Comparison of ENCODE assay signal across 24 mouse cellular contexts in the genomic region with DNA sequence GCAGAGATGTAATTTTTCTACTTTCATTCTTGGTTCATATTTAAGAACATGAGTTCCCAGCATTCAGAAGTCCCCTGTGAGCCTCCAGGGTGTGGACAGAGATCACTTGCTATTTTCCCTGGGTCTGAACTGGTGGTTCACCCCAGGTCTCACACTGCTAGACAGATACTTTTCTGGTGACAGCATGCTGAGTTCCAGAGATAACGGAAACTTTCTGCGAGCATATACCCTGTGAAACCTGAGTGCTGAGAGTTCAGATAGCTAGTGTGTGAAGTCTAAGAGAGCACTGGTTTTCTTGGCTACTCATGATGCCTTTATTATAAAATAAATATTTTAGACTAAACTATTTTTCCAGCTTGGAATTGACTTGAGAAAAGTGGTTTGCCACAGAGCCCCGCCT.
DNase-seq lines count a peak whose midpoint lies in the region; ATAC-seq and TF ChIP-seq lines count a peak whose summit lies in the region.
"Had no signal": no experiment of that assay in that cellular context is flagged by ENCODE, and none has a peak within 500 bp of the region (broad histone marks: within the 10 kb centered on the region; RNA-seq: fewer than 3 reads in every experiment).

No protein-coding gene starts in this region.

- no peak for TF ChIP-seq CTCF in heart, adult 2 months (IDR thresholded peaks at IDR 0.05)
- TF ChIP-seq CTCF in liver, postnatal 0 days (IDR thresholded peaks at IDR 0.05; ENCODE audit: low read depth) = no peak

- DNase-seq in embryonic facial prominence, embryonic 14.5 days (ENCODE audit: low spot score) = peak; percentile 23
- DNase-seq in embryonic facial prominence, embryonic 10.5 days (ENCODE audit: low spot score) = no peak
- DNase-seq in heart, adult 2 months = no peak
- DNase-seq in liver, postnatal 0 days = no peak
- no peak for DNase-seq in T-cell, adult 2 months (ENCODE audit: low spot score)
- DNase-seq: adrenal gland, adult 8-10 months; cerebellum, adult 2 months; cerebellum, postnatal 36 days; embryo, embryonic 11 days; kidney, adult 18-20 months; layer of hippocampus, adult 9-11 months; lung, embryonic 14.5 days; right cerebral cortex, postnatal 25 days had no signal

- intact Hi-C loops in heart, adult 2 months (cut with DNase I) = no loop called here

- 67% methylated on average over 3 of the region's 3 CpGs for WGBS in embryonic facial prominence, embryonic 14.5 days
- 82% methylated on average over 3 of the region's 3 CpGs for WGBS in embryonic facial prominence, embryonic 10.5 days
- 19% methylated on average over 3 of the region's 3 CpGs for WGBS in heart, embryonic 15.5 days
- 31% methylated on average over 3 of the region's 3 CpGs for WGBS in heart, adult 2 months
- 43% methylated on average over 3 of the region's 3 CpGs for WGBS in liver, embryonic 12.5 days (ENCODE audit: insufficient replicate concordance)
- WGBS in liver, postnatal 0 days (ENCODE audit: insufficient replicate concordance) = 66% methylated on average over 3 of the region's 3 CpGs
- 86% methylated on average over 3 of the region's 3 CpGs for WGBS in kidney, embryonic 15.5 days

- H3K9ac ChIP-seq in embryonic facial prominence, embryonic 14.5 days (ENCODE audit: low read depth, low read length) = no peak overlapping the region
- no peak overlapping the region for H3K9ac ChIP-seq in heart, embryonic 15.5 days
- H3K9ac ChIP-seq in heart, adult 2 months (ENCODE audit: low read depth, low read length) = no peak overlapping the region
- H3K9ac ChIP-seq in liver, embryonic 12.5 days = no peak overlapping the region
- no peak overlapping the region for H3K9ac ChIP-seq in liver, postnatal 0 days (replicated peaks)
- no peak overlapping the region for H3K9ac ChIP-seq in kidney, embryonic 15.5 days
- H3K9ac ChIP-seq: embryonic facial prominence, embryonic 15.5 days; forebrain, embryonic 15.5 days; hindbrain, embryonic 14.5 days; limb, embryonic 15.5 days; lung, embryonic 14.5 days; midbrain, embryonic 13.5 days had no signal

- ATAC-seq in embryonic facial prominence, embryonic 14.5 days (ENCODE audit: low read depth) = no peak
- ATAC-seq in heart, embryonic 15.5 days (replicated peaks; ENCODE audit: insufficient number of reproducible peaks, insufficient read depth, low FRiP score, low read depth) = peak; percentile 89; the same call in 1 of the 2 replicates
- peak; percentile 68 for ATAC-seq in liver, embryonic 12.5 days
- no peak for ATAC-seq in liver, postnatal 0 days
- no peak for ATAC-seq in kidney, embryonic 15.5 days (replicated peaks; ENCODE audit: low FRiP score)
- ATAC-seq: forebrain, embryonic 15.5 days; inflammation-experienced regulatory T-cells, adult 6 months; midbrain, embryonic 13.5 days; Patski had no signal

- no peak overlapping the region for H3K4me3 ChIP-seq in embryonic facial prominence, embryonic 14.5 days (ENCODE audit: low read depth, low read length)
- no peak overlapping the region for H3K4me3 ChIP-seq in embryonic facial prominence, embryonic 10.5 days
- H3K4me3 ChIP-seq in heart, embryonic 15.5 days = no peak overlapping the region
- no peak overlapping the region for H3K4me3 ChIP-seq in heart, adult 2 months
- H3K4me3 ChIP-seq in liver, embryonic 12.5 days = no peak overlapping the region
- H3K4me3 ChIP-seq in liver, postnatal 0 days (ENCODE audit: low read depth, low read length) = no peak overlapping the region
- H3K4me3 ChIP-seq in kidney, embryonic 15.5 days (replicated peaks) = no peak overlapping the region
- H3K4me3 ChIP-seq: embryonic facial prominence, embryonic 15.5 days; forebrain, embryonic 15.5 days; limb, embryonic 15.5 days; midbrain, embryonic 13.5 days had no signal

- no peaks in the 10 kb centered on the region for H3K27me3 ChIP-seq in embryonic facial prominence, embryonic 14.5 days (replicated peaks; ENCODE audit: control insufficient read depth, insufficient read depth, low read length)
- no peaks in the 10 kb centered on the region for H3K27me3 ChIP-seq in embryonic facial prominence, embryonic 10.5 days (replicated peaks; ENCODE audit: low read depth, poor library complexity, severe bottlenecking)
- no peaks in the 10 kb centered on the region for H3K27me3 ChIP-seq in heart, embryonic 15.5 days
- H3K27me3 ChIP-seq in heart, adult 2 months (ENCODE audit: control insufficient read depth, insufficient read depth, low read length) = no peaks in the 10 kb centered on the region
- H3K27me3 ChIP-seq in liver, embryonic 12.5 days (replicated peaks) = no peaks in the 10 kb centered on the region
- H3K27me3 ChIP-seq in liver, postnatal 0 days (ENCODE audit: insufficient read depth, low read length) = no peaks in the 10 kb centered on the region
- no peaks in the 10 kb centered on the region for H3K27me3 ChIP-seq in kidney, embryonic 15.5 days
- H3K27me3 ChIP-seq: embryonic facial prominence, embryonic 15.5 days; forebrain, embryonic 15.5 days; limb, embryonic 15.5 days; midbrain, embryonic 13.5 days had no signal

- H3K79me2 ChIP-seq in heart, adult 2 months (replicated peaks; ENCODE audit: control insufficient read depth, insufficient read depth, low read length) = no peaks in the 10 kb centered on the region

- H3K4me2 ChIP-seq in embryonic facial prominence, embryonic 14.5 days (ENCODE audit: low read depth, low read length) = no peak overlapping the region
- 0 out of 2 replicates have a peak overlapping the region, but pooled peaks have one; percentile 6 for H3K4me2 ChIP-seq in heart, embryonic 15.5 days
- H3K4me2 ChIP-seq in liver, embryonic 12.5 days = no peak overlapping the region
- no peak overlapping the region for H3K4me2 ChIP-seq in liver, postnatal 0 days (ENCODE audit: low read depth, low read length)
- no peak overlapping the region for H3K4me2 ChIP-seq in kidney, embryonic 15.5 days
- H3K4me2 ChIP-seq: embryonic facial prominence, embryonic 15.5 days; forebrain, embryonic 15.5 days; hindbrain, embryonic 14.5 days; limb, embryonic 15.5 days; lung, embryonic 14.5 days; midbrain, embryonic 13.5 days had no signal

- TF ChIP-seq POLR2A in heart, adult 2 months (IDR thresholded peaks at IDR 0.05; ENCODE audit: insufficient read depth, low read depth, low read length) = no peak

- TF ChIP-seq EP300 in heart, adult 2 months (IDR thresholded peaks at IDR 0.05; ENCODE audit: insufficient read depth, low read depth, low read length) = no peak
- no peak for TF ChIP-seq EP300 in liver, postnatal 0 days (IDR thresholded peaks at IDR 0.05; ENCODE audit: low read depth)

- no peaks in the 10 kb centered on the region for H3K9me3 ChIP-seq in embryonic facial prominence, embryonic 14.5 days (ENCODE audit: control insufficient read depth, low read length)
- H3K9me3 ChIP-seq in embryonic facial prominence, embryonic 10.5 days = no peaks in the 10 kb centered on the region
- no peaks in the 10 kb centered on the region for H3K9me3 ChIP-seq in heart, embryonic 15.5 days (replicated peaks)
- no peaks in the 10 kb centered on the region for H3K9me3 ChIP-seq in liver, embryonic 12.5 days (replicated peaks)
- no peaks in the 10 kb centered on the region for H3K9me3 ChIP-seq in liver, postnatal 0 days (ENCODE audit: low read length)
- H3K9me3 ChIP-seq in kidney, embryonic 15.5 days (replicated peaks) = no peaks in the 10 kb centered on the region
- H3K9me3 ChIP-seq: embryonic facial prominence, embryonic 15.5 days; forebrain, embryonic 15.5 days; limb, embryonic 15.5 days; midbrain, embryonic 13.5 days had no signal

- H3K27ac ChIP-seq in embryonic facial prominence, embryonic 14.5 days (replicated peaks; ENCODE audit: low read depth, low read length) = no peak overlapping the region
- H3K27ac ChIP-seq in embryonic facial prominence, embryonic 10.5 days (replicated peaks) = no peak overlapping the region
- H3K27ac ChIP-seq in heart, embryonic 15.5 days = peak overlapping the region; percentile 80
- no peak overlapping the region for H3K27ac ChIP-seq in heart, adult 2 months
- no peak overlapping the region for H3K27ac ChIP-seq in liver, embryonic 12.5 days
- no peak overlapping the region for H3K27ac ChIP-seq in liver, postnatal 0 days (ENCODE audit: low read depth)
- no peak overlapping the region for H3K27ac ChIP-seq in kidney, embryonic 15.5 days
- H3K27ac ChIP-seq: embryonic facial prominence, embryonic 15.5 days; forebrain, embryonic 15.5 days; hindbrain, embryonic 14.5 days; kidney, postnatal 0 days; limb, embryonic 15.5 days; midbrain, embryonic 13.5 days had no signal

- 0 out of 2 replicates have a peak, but pooled peaks cover 3% of the 10 kb centered on the region for H3K4me1 ChIP-seq in embryonic facial prominence, embryonic 14.5 days (ENCODE audit: control insufficient read depth, insufficient read depth, low read length)
- H3K4me1 ChIP-seq in embryonic facial prominence, embryonic 10.5 days = no peaks in the 10 kb centered on the region
- peaks cover 14% of the 10 kb centered on the region for H3K4me1 ChIP-seq in heart, embryonic 15.5 days (replicated peaks)
- peaks cover 2% of the 10 kb centered on the region; the same call in 1 of the 2 replicates for H3K4me1 ChIP-seq in heart, adult 2 months (ENCODE audit: control insufficient read depth, insufficient read depth, low read length)
- no peaks in the 10 kb centered on the region for H3K4me1 ChIP-seq in liver, embryonic 12.5 days
- H3K4me1 ChIP-seq in liver, postnatal 0 days (ENCODE audit: insufficient read depth) = no peaks in the 10 kb centered on the region
- no peaks in the 10 kb centered on the region for H3K4me1 ChIP-seq in kidney, embryonic 15.5 days
- H3K4me1 ChIP-seq: embryonic facial prominence, embryonic 15.5 days; forebrain, embryonic 15.5 days; limb, embryonic 15.5 days; midbrain, embryonic 13.5 days had no signal

- H3K36me3 ChIP-seq in embryonic facial prominence, embryonic 14.5 days (ENCODE audit: control insufficient read depth, insufficient read depth, low read length) = no peaks in the 10 kb centered on the region
- no peaks in the 10 kb centered on the region for H3K36me3 ChIP-seq in embryonic facial prominence, embryonic 10.5 days (replicated peaks)
- no peaks in the 10 kb centered on the region for H3K36me3 ChIP-seq in heart, embryonic 15.5 days
- no peaks in the 10 kb centered on the region for H3K36me3 ChIP-seq in heart, adult 2 months (ENCODE audit: control insufficient read depth, insufficient read depth, low read length)
- no peaks in the 10 kb centered on the region for H3K36me3 ChIP-seq in liver, embryonic 12.5 days
- H3K36me3 ChIP-seq in liver, postnatal 0 days (replicated peaks; ENCODE audit: insufficient read depth, low read length) = no peaks in the 10 kb centered on the region
- no peaks in the 10 kb centered on the region for H3K36me3 ChIP-seq in kidney, embryonic 15.5 days
- H3K36me3 ChIP-seq: embryonic facial prominence, embryonic 15.5 days; forebrain, embryonic 15.5 days; limb, embryonic 15.5 days; midbrain, embryonic 13.5 days had no signal

Comparison
In these comparisons a context has a peak if more than half of its experiments do, and no peak if none do; other contexts are left out.
1. ATAC-seq: peak in heart, embryonic 15.5 days (single experiment) and liver, embryonic 12.5 days (single experiment); none in embryonic facial prominence, embryonic 14.5 days (single experiment), liver, postnatal 0 days (single experiment) and kidney, embryonic 15.5 days (single experiment).